Mouse (Mus musculus) skeletal muscle tissue, postnatal 0 days (tissue): ENCODE measurements around the gene Vps33a. TPM values are rescaled to one million over a fixed set of nuclear protein-coding genes. Genes with fewer than 3 reads are reported as not detected.

Experiments used
- microRNA-seq, 2 experiments: library from miRNA; unstranded; fragments of <30 nt; microRNA quantifications; one replicate each; pipeline ENCODE4; 2016
- polyA plus RNA-seq: library from polyadenylated mRNA; unstranded; fragments of >200 nt; fragmentation: Nextera tagmentation; extraction: Ambion mirVana; gene quantifications from 2 replicates; pipeline ENCODE4 v1.2.1, GENCODE M21; 2015

The Vps33a gene
- polyA plus RNA-seq: 17.9 and 18.5 TPM in 2 replicates

GRCm38 (mm10) chr5:123572357-123573186 lies at the start of gene Vps33a:
Vps33a (minus strand) TSS chr5:123573038.

GRCm38 (mm10) chr5:123525281-123525680 lies 47.6 kb downstream of the Vps33a start, which contains the start of gene Gm49027:
Gm49027 (minus strand) TSS chr5:123525488.

GRCm38 (mm10) chr5:123523692-123524392 lies 49.0 kb downstream of the Vps33a start, which contains the start of gene Diablo:
Diablo (minus strand) TSS chr5:123524176.

GRCm38 (mm10) chr5:123510160-123510559 lies 62.7 kb downstream of the Vps33a start, which contains the start of gene B3gnt4:
B3gnt4 (plus strand) TSS chr5:123510460.

GRCm38 (mm10) chr5:123489112-123489785 lies 83.6 kb downstream of the Vps33a start, which contains the start of the genes Lrrc43 and Il31:
Lrrc43 (plus strand) TSS chr5:123489305.
Il31 (minus strand) TSS chr5:123489489.

Small RNAs within 50 kb of the gene (microRNA-seq; reads per million reads assigned to microRNA genes)
- gene Mir7647: 0.20 to 0.64 reads per million in 2 experiments

Other genes with a start within 250 kb of the Vps33a start
- 14.2 and 16.1 TPM in 2 replicates for gene Bcl7a, start 229.2 kb downstream of the Vps33a start, polyA plus RNA-seq
- 24.9 and 29.9 TPM in 2 replicates for gene Mlxip, start 178.2 kb downstream of the Vps33a start, polyA plus RNA-seq
- gene Lrrc43, start 83.7 kb downstream of the Vps33a start, polyA plus RNA-seq: not detected in 2 replicates
- gene Il31, start 83.5 kb downstream of the Vps33a start, polyA plus RNA-seq: not detected in 2 replicates
- gene B3gnt4, start 62.6 kb downstream of the Vps33a start, polyA plus RNA-seq: 0.10 TPM in 2 replicates
- gene Diablo, start 48.9 kb downstream of the Vps33a start, polyA plus RNA-seq: 71.7 and 77.1 TPM in 2 replicates
- gene Gm49027, start 47.5 kb downstream of the Vps33a start, polyA plus RNA-seq: not detected in 2 replicates
- gene Clip1, start 111.6 kb upstream of the Vps33a start, polyA plus RNA-seq: 45.1 and 46.2 TPM in 2 replicates
- 33.6 and 33.9 TPM in 2 replicates for gene Zcchc8, start 148.1 kb upstream of the Vps33a start, polyA plus RNA-seq
- gene Rsrc2, start 176.4 kb upstream of the Vps33a start, polyA plus RNA-seq: 71.3 and 79.7 TPM in 2 replicates
- gene Kntc1, start 176.7 kb upstream of the Vps33a start, polyA plus RNA-seq: 4.9 and 6.2 TPM in 2 replicates